In the genomic region with DNA sequence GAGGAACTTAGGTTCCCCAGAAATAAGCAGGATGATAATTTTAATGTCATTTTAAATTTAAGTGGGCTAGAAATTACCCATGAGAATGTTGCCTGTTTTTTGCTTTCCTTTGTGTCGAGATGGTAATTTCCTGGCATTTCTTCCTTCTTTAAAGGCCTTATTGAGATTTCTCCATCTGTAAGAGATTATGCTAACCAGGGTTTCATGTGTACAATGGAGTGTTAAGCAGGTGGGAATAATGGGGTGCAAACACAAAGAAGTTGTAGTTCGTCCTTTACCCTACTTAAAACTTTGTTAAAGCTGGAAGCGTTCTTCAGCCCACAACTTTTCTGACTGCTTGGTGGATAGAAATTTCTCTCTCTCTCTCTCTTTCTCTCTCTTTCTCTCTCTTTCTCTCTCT, we compare ENCODE assay signal across 17 mouse cellular contexts.
"Had no signal": no experiment of that assay in that cellular context is flagged by ENCODE, and none has a peak within 500 bp of the region (broad histone marks: within the 10 kb centered on the region; RNA-seq: fewer than 3 reads in every experiment).

No protein-coding gene starts in this region.

- H3K27me3 ChIP-seq: midbrain, embryonic 12.5 days; midbrain, embryonic 15.5 days; neural tube, embryonic 13.5 days; neural tube, embryonic 15.5 days had no signal

- H3K36me3 ChIP-seq: midbrain, embryonic 12.5 days; midbrain, embryonic 15.5 days; neural tube, embryonic 13.5 days; neural tube, embryonic 15.5 days had no signal

- H3K27ac ChIP-seq: midbrain, embryonic 12.5 days; midbrain, embryonic 15.5 days; neural tube, embryonic 13.5 days; neural tube, embryonic 15.5 days had no signal

- H3K4me2 ChIP-seq: lung, embryonic 14.5 days; midbrain, embryonic 12.5 days; midbrain, embryonic 15.5 days; neural tube, embryonic 13.5 days; neural tube, embryonic 15.5 days had no signal

- DNase-seq: lung, adult 18-20 months; lung, embryonic 14.5 days; lung, postnatal 10 days; lung, postnatal 4 days; retina, postnatal 1 day; right cerebral cortex, adult 18-20 months; right cerebral cortex, postnatal 25 days; right cerebral cortex, postnatal 4 days; spleen, adult 18-20 months; thymus, adult 18-20 months; thymus, postnatal 14 days; thymus, postnatal 36 days had no signal

- H3K9me3 ChIP-seq: midbrain, embryonic 12.5 days; midbrain, embryonic 15.5 days; neural tube, embryonic 13.5 days; neural tube, embryonic 15.5 days had no signal

- H3K9ac ChIP-seq: lung, embryonic 14.5 days; midbrain, embryonic 12.5 days; midbrain, embryonic 15.5 days; neural tube, embryonic 13.5 days; neural tube, embryonic 15.5 days had no signal

- H3K4me3 ChIP-seq: midbrain, embryonic 12.5 days; midbrain, embryonic 15.5 days; myocyte; neural tube, embryonic 13.5 days; neural tube, embryonic 15.5 days had no signal

- ATAC-seq: midbrain, embryonic 15.5 days had no signal
